Mouse (Mus musculus): ENCODE data around the gene Tbx21.

DNA sequence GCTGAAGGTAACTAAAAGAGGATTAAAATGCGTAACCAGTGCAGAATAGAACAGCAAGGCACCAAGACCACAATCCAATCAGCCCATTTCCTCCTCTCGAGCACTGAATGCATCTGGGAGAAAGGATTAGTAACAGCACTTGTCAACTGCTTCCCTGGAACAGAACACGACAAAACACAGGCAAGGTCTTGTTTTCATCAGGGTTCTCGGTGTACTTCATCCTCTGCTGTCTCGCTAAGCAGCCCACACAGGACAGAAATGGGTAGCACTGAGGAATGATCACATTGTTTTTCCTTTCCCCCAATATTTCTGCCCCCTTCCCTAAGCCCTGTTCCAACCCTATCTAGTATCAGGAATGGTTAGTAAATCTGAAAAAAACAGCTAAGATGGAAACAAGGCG lies 45.2 kb upstream of the Tbx21 start:
- TF ChIP-seq EP300 (IDR thresholded peaks at IDR 0.05; ENCODE audit: low read depth) (no peak), CTCF (IDR thresholded peaks at IDR 0.05; ENCODE audit: low read depth) (no peak)

All from liver, embryonic 14.5 days (tissue).